Mouse (Mus musculus) thymus, adult 2 months (tissue): ENCODE data around the gene Fbxl12.

Source experiments
- CTCF ChIP-seq: fragments of 200-500 bp; IDR thresholded peaks from 2 replicates; pipeline ENCODE4 v1.5.1; 2012; ENCODE audit warnings: mild to moderate bottlenecking, control low read depth, low read length, moderate library complexity, borderline replicate concordance; ENCODE audit not compliant: control insufficient read depth, poor library complexity, insufficient read depth; ENCODE audit errors: extremely low read depth
- POLR2A ChIP-seq: fragments of 200-500 bp; IDR thresholded peaks from 2 replicates; pipeline ENCODE4 v1.6.1; 2012; ENCODE audit warnings: mild to moderate bottlenecking, low read length, control low read depth, moderate library complexity; ENCODE audit not compliant: control insufficient read depth, poor library complexity, insufficient read depth; ENCODE audit errors: extremely low read depth

DNA sequence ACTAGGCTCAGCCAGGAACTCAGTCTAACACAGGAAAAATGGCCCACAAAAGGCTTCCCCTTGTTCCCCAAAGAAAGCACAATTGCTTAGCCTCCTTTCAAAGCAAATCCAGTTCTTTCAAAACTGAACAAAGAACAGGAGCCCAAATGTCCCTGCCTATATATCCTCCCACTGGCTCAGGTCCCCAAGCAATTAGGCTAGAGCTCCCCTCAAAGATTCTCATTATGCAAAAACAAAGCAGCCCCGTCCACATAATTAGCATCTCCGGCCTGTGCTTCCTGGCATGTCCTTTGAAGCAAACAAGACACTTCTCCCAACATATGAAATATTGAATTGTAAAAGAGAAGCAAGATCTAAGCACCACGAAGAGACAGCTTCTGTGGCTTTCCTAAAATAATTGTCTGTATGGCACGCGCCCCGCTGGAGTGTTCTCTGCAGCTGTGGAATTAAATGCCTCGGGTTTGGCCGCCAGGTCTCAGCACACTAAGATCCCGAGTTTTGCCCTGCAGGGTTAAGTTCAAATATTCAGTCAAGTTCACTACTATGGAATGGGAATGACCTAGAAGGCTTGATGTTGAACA is 35.9 kb upstream of the Fbxl12 start:
- TF ChIP-seq CTCF = no peak
- TF ChIP-seq POLR2A = no peak
